Mouse (Mus musculus): ENCODE measurements at regions not wholly inside any gene's neighbourhood (a gene's known extent, or its start where the extent isn't known, plus 50 kb on each side); places are given as distances from the start of the nearest gene placed in this dataset.

DNA sequence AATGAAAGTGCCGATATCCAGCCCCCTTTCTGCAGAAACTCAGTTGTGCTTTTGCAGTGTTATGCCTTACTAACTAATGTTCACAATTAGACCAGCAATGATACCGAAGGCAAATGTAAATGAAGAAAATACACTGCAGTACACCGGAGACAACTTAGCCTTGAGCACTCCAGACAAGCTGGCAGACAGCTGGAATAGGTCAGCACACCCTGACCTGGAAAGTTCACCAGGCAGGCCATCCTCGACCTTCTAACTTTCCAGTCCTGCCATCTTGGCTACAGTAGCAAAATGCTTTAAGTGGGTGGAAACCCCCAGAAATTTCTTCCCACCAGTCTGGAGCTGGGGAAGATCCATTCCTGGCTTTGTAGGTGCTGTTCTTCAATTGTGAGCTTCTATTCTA is 176.5 kb upstream of the Fer start:
- TF ChIP-seq POLR2A (IDR thresholded peaks at IDR 0.05; ENCODE audit: low read depth, low read length) (no peak), CTCF (conservative IDR thresholded peaks at IDR 0.05; ENCODE audit: insufficient read depth, insufficient read length, low read depth, low read length) (no peak)
